Mouse (Mus musculus) gastrocnemius, postnatal 14 days (tissue): ENCODE results near the gene Slc37a3. TPM values are rescaled to one million over a fixed set of nuclear protein-coding genes. Genes with fewer than 3 reads are reported as not detected.
A peak's percentile ranks its signal among the peaks of the same experiment; 100 is the strongest.
"Not testable (repeated sequence)": the region's sequence is repeated elsewhere in the genome, so short reads cannot be mapped to it uniquely, and the experiment has no call there.

Experiments used
- DNase-seq: peaks from one replicate; pipeline ENCODE4 v3.0.0; 2021; ENCODE audit warnings: mixed read lengths
- intact Hi-C: fragments of 180-260 bp; cut with DNase I; formaldehyde crosslinking; loops from one replicate; pipeline ENCODE4 v1.15.1; 2025; ENCODE audit warnings: low total_unique reads
- long read RNA-seq, 2 experiments: library from polyadenylated mRNA; stranded (forward); transcript quantifications; one replicate each; pipeline ENCODE4 v2.0.0; 2021
- total RNA-seq, 2 experiments: library from RNA; stranded (reverse); gene quantifications; 2 replicates each; pipeline ENCODE4 v1.2.3; 2021

Slc37a3 gene
- 10 to 100 TPM; 12.9 to 19.1 TPM for total RNA-seq
- long read RNA-seq, experiment 1, full-length matches to known transcripts = 4 of 11 reads
- long read RNA-seq, experiment 1, partial matches to known transcripts = 0 of 11 reads
- long read RNA-seq, experiment 1, other reads (novel, unspliced or antisense) = 7 of 11 reads
- long read RNA-seq, experiment 2, full-length matches to known transcripts = 11 of 15 reads
- long read RNA-seq, experiment 2, partial matches to known transcripts = 1 of 15 reads
- long read RNA-seq, experiment 2, other reads (novel, unspliced or antisense) = 3 of 15 reads

DNA sequence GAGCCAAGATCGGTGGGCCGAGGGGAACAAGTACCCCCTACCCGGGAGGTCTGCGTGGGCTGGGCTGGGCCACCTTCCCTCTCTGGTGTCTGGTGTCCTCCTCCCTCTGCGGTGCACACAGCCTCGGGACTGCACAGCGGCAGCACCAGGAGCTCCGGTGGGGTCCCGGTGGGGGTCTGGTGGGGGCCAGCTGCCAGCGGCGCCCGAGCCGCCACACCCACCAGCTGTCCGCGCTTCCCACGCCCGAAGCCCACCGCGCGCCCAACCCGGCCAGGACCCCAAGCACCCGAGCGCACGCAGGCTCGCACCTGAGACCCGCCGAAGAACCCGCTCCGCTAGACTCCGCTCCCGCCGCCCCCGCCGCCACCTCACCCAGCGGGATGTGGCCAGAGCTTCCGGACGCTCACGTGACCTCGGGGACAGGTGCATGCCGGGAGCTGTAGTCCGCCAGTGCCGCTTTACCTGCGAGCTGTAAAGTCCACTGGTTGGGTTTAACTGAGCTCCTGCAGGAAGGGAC, at the start of gene Slc37a3:
TSS of gene Slc37a3 (minus strand) at position 365 of the 517 bp plus-strand sequence.
- intact Hi-C loops = no loop called here
- DNase-seq = peak; percentile 89

DNA sequence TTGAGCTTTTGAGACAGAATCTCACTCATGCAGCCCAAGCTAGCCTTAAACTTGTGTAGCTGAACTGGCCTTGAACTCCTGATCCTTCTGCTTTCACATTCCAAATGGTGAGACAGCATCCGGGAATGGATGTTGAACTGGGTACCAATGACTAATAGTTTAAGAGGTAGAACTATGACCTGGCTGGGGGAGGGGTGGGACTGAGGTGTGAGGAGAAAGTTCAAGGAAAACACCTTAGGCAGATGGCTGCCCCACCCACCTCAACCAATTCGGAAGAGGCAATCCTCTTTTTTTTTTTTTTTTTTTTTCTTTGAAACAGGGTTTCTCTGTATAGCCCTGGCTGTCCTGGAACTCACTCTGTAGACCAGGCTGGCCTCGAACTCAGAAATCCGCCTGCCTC, 49.2 kb upstream of the Slc37a3 start:
- no peak for DNase-seq
- intact Hi-C loops = no loop called here

DNA sequence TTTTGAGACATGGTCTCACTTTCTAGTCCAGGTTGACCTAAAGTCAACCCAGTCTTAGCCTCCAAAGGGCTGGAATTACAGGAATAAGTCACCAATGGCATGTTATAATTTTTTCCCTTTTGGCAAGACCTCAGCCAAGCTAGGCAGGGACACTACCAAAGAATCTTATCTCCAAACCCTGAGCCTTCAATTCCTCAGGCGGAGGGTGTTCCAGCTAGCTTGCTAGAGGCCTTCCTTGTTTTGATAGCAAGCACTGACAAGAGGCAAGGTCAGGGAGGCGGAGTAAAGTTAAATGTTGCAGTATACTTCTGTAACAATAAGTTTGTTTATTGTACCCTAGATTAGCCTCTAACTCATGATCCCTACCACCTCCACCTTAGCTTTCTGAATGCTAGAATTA, 47.7 kb upstream of the Slc37a3 start:
- intact Hi-C loops = no loop called here
- no peak for DNase-seq

DNA sequence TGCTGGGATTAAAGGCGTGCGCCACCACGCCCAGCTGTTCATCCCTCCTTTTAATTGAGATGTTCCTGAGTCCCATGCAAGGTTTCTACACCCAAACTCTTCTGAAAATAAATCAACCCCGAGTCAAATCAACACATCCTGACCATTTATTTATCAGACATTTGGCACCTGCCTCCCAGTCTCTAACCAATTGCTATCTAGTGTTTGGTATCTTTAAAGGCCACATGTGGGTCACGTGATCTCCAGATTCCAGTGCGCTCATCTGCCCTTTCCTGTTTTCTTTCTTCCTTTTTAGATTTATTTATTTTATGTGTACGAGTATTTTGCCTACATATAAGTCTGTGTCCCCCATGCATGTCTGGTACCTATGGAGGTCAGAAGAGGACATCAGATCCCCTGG, 46.2 kb upstream of the Slc37a3 start:
- intact Hi-C loops = no loop called here
- DNase-seq = no peak

DNA sequence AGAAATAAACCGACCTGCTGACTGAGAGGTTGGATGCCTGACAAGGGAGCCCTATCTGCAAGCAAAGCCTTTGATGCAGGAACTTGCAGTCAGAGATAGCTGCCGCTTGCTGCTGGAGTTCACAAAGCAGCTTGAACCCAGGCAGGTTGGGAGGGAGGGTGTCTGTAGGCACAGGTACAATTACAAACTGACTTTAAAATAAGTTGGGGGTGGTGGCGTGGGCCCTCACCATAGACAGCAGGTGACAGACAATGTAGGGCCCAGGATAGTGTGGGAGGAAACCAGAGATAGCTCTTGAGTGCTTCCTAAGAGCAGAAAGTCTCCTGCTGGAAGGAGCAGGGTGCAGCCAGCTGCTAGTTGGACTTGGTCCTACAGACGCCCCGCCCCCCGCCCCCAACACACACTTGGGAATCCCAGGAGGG, 45.7 kb upstream of the Slc37a3 start:
- no peak for DNase-seq
- intact Hi-C loops = no loop called here

DNA sequence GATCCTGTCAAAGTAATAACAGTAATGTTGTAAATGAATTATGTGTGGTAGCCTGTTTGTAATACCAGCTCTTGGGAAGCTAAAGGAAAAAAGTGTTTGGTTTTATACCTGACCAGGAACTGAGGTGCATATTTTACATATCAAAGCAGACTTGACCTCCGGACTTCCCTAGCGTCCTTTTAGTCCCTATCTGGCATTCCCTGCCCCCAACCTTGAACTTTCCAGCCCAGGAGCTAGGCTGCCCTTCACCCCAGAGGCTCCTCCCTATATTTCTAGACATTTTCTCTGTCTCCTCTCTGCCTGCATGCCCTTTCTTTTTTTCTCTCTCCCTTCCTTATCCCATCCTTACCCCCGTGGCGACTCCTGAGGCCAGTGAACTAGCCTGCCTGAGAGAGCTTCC, 43.4 kb upstream of the Slc37a3 start:
- intact Hi-C loops = no loop called here
- no peak for DNase-seq

DNA sequence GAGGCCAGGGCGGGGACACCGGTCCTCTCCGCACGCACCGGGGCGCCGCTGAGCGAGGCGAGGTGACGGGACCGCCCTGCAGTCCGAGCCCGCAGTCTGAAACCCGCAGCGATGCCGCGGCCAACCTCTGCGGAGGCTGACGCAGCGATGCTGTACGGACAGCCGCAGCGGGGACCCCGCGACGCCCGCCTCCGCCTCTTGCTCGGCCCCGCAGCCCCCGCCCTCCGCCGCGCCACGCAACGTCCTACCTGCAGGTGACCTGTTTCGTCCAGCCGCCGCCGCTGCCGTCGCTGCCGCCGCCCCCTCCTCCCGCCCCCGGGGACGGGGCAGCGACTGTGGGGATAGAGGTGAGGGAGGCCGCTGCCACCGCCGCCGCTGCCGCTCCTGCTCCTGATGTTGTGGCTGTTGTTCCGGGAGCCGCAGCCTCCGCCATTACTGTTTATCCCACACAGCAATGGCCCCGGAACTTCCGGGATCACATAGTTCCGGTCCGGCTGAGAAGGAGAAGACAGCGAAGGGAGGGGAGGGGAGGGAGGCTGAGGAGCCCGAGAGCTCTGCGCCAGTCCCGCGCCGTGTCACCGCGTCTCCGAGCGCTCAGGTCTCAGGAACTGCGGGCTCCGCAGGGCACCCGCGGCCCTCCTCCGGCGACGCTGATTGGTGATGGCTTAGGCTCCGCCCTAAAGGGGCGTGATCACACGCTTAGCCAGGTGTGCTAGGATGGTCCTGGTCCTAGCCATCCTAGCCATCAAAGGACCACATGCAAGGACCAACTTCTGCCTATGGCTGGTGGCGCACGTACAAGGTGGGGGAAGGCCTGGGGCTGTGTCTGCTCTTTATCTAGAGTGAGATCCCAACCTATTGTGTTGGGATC, 42.6 kb upstream of the Slc37a3 start, which contains the start of gene Mkrn1:
TSS of gene Mkrn1 (minus strand) at position 612 of the 871 bp plus-strand sequence.
- peak; percentile 63 for DNase-seq
- intact Hi-C loops = no loop called here

DNA sequence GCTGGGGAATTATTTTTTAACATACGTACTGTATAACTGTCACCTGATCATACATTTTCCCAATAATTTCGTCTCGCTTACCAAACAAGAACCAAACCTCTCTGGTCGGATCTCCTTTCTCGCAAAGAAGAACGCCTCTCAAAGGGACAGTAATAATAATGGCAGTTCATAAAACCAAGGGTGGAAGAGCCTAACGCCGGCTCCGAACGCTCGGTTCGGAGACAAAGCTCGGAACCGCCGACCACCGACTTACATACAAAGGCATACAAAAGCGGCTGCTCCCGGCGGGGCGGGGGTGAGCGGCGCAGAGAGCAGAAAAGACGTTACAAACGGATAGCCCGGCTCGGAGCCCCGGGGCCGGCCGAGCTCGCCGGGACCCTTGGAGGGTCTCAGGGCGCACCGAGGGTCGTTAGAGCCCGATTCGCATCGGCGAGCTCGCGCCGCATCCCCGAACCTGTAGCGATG, 41.9 kb upstream of the Slc37a3 start:
- no peak for DNase-seq
- intact Hi-C loops = no loop called here

DNA sequence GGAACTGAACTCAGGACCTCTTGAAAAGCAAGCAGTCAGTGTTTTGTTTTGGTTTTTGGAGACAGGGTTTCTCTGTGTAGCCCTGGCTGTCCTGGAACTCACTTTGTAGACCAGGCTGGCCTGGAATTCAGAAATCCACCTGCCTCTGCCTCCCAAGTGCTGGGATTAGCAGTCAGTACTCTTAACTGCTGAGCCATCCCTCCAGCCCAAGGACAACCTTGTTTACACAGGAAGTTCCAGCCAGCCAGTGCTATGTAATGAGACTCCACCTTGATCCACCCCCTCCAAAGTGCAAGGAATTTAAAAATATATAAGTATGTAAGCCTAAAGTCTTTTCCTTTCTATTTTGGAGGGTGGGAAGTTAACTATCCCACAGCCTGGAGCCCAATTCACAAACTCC, 39.2 kb upstream of the Slc37a3 start:
- DNase-seq, intact Hi-C loops: not testable (repeated sequence)

DNA sequence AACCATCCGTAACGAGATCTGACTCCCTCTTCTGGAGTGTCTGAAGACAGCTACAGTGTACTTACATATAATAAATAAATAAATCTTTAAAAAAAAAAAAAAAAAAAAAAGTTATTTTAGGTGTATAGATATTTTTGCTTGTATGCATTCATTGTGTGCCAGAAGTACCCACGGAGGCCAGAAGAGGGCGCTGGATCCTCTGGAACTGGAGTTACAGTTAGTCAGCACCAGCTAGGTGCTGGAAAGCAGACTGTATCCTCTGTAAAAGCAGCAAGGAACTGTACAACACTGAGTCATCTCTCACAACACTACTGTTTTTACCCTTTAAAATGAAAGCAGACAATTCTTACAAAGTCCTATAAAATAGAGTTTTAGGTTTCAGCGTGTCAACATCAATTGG, 38.3 kb upstream of the Slc37a3 start:
- intact Hi-C loops = no loop called here

DNA sequence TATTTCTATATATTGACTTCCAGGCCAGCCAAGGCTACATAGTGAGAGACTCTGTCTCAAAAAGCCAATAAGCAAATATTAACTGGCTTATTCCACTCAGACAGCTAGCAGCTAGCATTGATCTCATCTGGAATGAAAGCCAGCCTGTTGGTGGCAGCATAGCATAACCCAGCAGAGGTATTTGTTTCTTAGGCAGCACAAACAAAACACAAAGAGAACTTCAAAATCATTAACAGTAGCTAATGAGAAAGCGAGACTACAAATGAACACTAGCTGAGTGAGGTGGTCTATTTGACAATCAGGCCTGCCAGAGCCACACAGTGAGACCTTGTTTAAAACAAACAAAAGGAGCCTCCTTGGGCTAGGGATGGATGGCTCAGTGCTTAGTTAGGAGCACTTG, 36.6 kb upstream of the Slc37a3 start:
- DNase-seq = no peak
- intact Hi-C loops = no loop called here

More for the DNA sequence above, 38.3 kb upstream of the Slc37a3 start:
- DNase-seq = peak; percentile 46

DNA sequence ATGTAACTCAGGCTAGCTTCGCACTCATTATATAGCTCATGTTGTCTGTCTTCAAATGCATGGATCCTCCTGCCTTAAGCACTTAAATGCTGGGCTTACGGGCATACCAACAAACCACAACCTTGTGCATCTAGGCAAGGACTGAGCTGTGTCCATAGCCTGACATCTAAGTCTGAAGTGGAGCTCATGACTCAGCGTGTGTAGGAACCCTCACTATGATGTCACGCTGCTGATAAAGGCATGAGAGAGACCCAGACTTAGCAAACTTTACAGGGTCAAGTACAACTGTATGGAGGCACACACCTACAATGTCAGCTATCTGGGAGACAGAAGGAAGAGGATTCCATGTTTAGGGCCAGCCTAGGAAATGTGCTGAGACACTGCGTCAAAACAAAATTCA, 29.0 kb upstream of the Slc37a3 start:
- no peak for DNase-seq
- intact Hi-C loops = no loop called here

DNA sequence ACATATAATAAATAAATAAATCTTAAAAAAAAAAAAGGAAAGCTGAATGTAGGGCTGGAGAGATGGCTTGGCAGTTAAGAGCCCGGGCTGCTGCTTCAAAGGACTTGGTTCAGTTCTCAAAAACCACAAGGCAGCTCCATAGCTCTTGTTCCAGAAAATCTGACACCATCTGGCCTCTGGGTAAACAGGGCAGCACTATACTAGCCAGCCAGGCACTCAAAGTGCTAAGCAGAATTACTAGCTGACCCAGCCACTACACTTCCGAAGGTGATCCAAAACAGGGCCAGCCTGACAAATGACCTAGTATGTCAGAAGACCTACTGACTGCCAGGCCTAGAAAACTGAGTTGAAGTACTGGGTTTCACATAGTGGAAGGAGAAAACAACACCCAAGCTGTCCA, 25.7 kb upstream of the Slc37a3 start:
- DNase-seq = peak; percentile 25
- intact Hi-C loops = no loop called here

DNA sequence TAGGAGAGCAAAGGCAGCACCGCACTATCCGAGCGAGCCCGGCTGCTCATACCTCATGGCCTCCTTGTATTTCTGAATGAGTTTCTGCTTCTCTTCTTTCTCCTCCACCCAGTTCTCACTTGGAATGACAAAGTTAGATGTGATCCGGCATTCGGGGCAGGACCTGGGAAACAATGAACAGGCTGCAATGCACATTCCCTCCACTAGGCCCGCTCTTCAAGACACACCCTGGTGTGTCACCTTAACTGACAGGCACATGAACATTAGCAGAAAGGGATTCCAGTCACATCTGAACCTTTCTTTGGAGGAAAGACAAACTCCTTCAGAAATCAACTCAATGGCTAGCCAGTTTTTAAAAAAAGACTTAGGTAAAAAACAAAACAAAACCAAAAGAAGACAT, 22.9 kb upstream of the Slc37a3 start:
- intact Hi-C loops = no loop called here
- no peak for DNase-seq

DNA sequence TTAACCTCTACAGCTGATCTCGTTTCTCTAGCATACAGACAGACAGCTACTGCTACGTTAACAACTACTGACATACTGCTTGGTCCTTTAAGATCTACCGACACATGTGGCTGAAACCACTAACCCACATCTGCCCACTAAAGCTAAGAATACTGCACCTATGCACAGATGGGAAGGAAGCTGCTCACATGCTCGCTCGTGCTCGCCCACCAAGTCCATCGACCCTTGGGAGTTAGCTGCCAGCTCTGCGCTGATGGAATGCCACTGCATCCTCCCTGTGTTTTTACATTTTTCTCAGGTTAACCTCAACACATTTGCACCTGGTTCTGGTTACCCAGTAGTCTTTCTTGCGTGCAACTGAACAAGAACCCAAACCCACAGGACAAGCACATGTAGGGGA, 20.9 kb upstream of the Slc37a3 start:
- intact Hi-C loops = no loop called here
- no peak for DNase-seq

DNA sequence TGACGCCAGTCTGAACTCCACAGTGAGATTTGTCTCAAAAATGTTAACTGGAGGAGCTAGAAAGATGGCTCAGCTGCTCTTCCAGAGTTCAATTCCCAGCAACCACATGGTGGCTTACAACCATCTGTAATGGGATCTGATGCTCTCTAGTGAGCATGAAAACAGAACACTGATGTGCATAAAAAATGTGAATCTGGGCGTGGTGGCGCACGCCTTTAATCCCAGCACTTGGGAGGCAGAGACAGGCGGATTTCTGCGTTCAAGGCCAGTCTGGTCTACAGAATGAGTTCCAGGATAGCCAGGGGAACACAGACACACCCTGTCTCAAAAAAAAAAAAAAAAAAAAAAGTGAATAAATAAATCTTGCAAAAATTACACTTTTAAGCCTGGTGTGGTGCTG, 19.6 kb upstream of the Slc37a3 start:
- no peak for DNase-seq
- intact Hi-C loops = no loop called here

DNA sequence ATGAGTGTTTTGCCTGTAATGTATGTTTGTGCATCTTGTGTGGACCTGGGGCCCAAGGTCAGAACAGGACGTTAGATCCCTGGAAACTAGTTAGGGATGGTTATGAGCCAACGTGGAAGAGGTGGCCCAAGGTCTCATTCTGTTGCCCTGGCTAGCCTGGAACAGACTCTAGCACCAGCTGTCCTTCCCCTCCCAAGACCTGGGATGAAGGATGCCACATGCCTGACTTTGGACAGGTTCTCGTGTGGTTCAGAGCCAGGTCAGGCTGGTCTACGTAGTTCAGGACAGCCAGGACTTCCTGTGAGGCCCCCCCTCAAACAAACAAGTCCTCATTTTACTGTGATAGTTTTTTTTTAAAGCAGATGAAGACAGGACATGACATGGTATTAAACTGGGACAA, 18.4 kb upstream of the Slc37a3 start:
- no peak for DNase-seq
- intact Hi-C loops = no loop called here

DNA sequence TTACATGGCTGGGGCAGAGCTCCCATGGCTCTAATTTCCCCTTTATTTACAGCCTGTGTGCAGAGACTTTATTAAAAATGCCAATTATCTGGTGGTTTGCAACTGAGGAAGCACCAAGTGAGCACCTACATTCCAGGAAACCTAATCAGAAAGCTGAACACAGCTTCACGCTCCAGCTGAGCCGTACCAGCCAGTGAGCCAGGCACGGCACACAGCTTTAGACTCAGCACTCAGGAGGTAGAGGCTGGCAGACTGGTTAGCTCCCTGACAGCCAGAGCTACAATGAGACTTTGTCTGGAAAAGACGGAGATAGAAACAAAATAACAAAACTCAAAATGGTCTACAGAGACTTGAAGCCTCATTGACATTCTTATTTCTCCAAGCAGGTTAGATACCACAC, 18.0 kb upstream of the Slc37a3 start:
- intact Hi-C loops = no loop called here
- no peak for DNase-seq

DNA sequence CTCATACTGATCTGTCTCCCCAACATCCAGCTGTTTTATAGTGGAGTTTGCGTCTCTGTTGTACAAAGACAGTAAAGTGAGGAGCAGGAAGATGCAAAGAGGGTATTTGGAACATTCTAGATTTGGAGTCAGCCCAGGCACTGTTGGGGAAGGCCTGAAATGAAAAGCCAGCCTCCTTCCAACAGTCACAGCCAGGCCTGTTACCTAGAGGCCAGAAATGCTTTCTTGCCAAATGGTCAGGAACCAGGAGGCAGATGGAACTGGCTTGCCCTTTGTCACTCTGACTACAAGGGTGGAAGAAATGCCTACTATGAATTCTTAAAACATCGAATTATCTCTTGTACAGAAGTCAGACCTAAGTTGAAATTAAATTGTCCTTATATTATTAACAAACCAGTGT, 12.5 kb upstream of the Slc37a3 start:
- DNase-seq = no peak
- intact Hi-C loops = no loop called here

DNA sequence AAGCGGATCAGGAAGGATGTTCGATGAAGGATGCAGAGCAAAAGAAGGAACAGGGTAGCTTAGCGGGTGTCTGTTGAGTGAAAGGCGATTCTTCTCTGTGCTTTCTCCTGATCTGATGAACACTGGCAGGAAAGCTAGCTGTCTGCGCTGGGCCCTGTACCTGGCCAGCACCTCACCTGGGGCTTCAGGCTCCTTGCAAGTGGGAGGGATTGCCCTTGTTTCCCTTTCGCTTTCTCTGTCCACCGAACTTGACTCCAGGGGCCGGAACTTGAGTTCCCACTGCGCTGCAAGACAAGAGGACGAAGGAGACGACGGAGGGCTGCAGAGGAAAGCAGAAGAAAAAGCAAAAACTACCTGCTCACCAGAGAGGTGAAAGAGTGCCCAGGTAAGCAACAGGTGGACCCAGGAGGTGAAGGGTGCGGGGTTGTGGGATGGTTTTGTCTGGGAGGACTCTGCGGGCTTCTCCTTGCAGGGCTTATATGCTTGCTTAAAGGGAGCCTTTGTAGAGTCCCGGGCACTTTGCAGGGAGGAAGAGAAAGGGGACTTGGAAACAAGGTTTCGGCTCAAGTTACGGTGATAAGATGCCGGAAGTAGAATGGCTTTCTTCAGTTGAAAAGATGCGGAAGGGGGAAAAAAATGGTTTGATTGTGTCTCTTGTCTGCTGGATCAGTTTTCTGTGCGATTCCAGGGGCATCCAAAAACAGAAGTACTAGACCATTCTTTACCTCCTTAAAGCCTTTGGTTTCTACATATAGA, 3.8 kb upstream of the Slc37a3 start, which contains the start of gene Rab19:
TSS of gene Rab19 (plus strand) at position 51 of the 756 bp plus-strand sequence.
- intact Hi-C loops = no loop called here
- DNase-seq = no peak
